Mouse (Mus musculus) forebrain, embryonic 11.5 days (tissue): Measurements from ENCODE around the gene Meox1. TPM values are rescaled to one million over a fixed set of nuclear protein-coding genes. Genes with fewer than 3 reads are reported as not detected.

Experiments
- ATAC-seq: fragments of 200-750 bp; cut with Nextera tagmentation; replicated peaks from 2 replicates; pipeline ENCODE4 v1.8.0; 2017; ENCODE audit warnings: moderate TSS enrichment; ENCODE audit not compliant: low FRiP score
- DNase-seq: peaks from one replicate; pipeline ENCODE4 v3.0.0-alpha.2; 2017; ENCODE audit warnings: low spot score
- H3K27ac ChIP-seq: fragments of 300-500 bp; sonication (generic); 2 replicates; pipeline ENCODE4 v1.5.1; 2014; ENCODE audit warnings: low read depth, low read length
- H3K27me3 ChIP-seq: fragments of 300-500 bp; sonication (generic); 2 replicates; pipeline ENCODE4 v1.6.1; 2014; ENCODE audit warnings: mild to moderate bottlenecking, low read length, mixed read lengths; ENCODE audit not compliant: control insufficient read depth, insufficient read depth
- H3K36me3 ChIP-seq: fragments of 300-500 bp; sonication (generic); 2 replicates; pipeline ENCODE4 v1.6.1; 2014; ENCODE audit warnings: mild to moderate bottlenecking, low read length, moderate library complexity, mixed read lengths; ENCODE audit not compliant: control insufficient read depth, insufficient read depth
- H3K4me1 ChIP-seq: fragments of 300-500 bp; sonication (generic); replicated peaks from 2 replicates; pipeline ENCODE4 v1.6.1; 2014; ENCODE audit warnings: low read length, mixed read lengths; ENCODE audit not compliant: control insufficient read depth, insufficient read depth
- H3K4me2 ChIP-seq: fragments of 300-500 bp; sonication (generic); 2 replicates; pipeline ENCODE4 v1.6.1; 2014; ENCODE audit warnings: low read depth, mild to moderate bottlenecking, low read length, moderate library complexity, mixed read lengths; ENCODE audit not compliant: severe bottlenecking
- H3K4me3 ChIP-seq: fragments of 300-500 bp; sonication (generic); 2 replicates; pipeline ENCODE4 v1.5.1; 2014; ENCODE audit warnings: low read depth, low read length
- H3K9ac ChIP-seq: fragments of 300-500 bp; sonication (generic); 2 replicates; pipeline ENCODE4 v1.6.1; 2014; ENCODE audit warnings: low read length
- H3K9me3 ChIP-seq: fragments of 300-500 bp; sonication (generic); 2 replicates; pipeline ENCODE4 v1.6.1; 2016; ENCODE audit warnings: low read length, mixed read lengths; ENCODE audit not compliant: control insufficient read depth
- whole genome bisulfite sequencing: fragments of 180-500 bp; shearing (Covaris S2); extraction: QIAGEN DNeasy Blood & Tissue Kit; methylation state at CpG from one replicate; pipeline ENCODE4 v1.1.7; 2014; 5-methylcytosine and 5-hydroxymethylcytosine counted together
- polyA plus RNA-seq: library from polyadenylated mRNA; unstranded; fragments of >200 nt; fragmentation: Nextera tagmentation; extraction: Ambion mirVana; gene quantifications from 2 replicates; pipeline ENCODE4 v1.2.1, GENCODE M21; 2014

Gene Meox1
- polyA plus RNA-seq, 1 experiment from 2014 or later = 0.21 TPM

GRCm38 (mm10) chr11:101881604-101882071 lies 12.5 kb downstream of the Meox1 start:
- peaks cover 9% of the 10 kb centered on the region for H3K4me1 ChIP-seq
- H3K4me2 ChIP-seq = peak overlapping the region; percentile 52
- DNase-seq (peak; percentile 73), ATAC-seq (no peak)
- peak overlapping the region; percentile 14; the same call in 1 of the 2 replicates for H3K4me3 ChIP-seq
- WGBS = 4% methylated on average over 24 of the region's 24 CpGs
- no peaks in the 10 kb centered on the region; the same call in 1 of the 2 replicates for H3K27me3 ChIP-seq
- no peak overlapping the region for H3K27ac ChIP-seq
- H3K36me3 ChIP-seq = no peaks in the 10 kb centered on the region
- H3K9ac ChIP-seq = peak overlapping the region; percentile 48
- H3K9me3 ChIP-seq = no peaks in the 10 kb centered on the region

DNA sequence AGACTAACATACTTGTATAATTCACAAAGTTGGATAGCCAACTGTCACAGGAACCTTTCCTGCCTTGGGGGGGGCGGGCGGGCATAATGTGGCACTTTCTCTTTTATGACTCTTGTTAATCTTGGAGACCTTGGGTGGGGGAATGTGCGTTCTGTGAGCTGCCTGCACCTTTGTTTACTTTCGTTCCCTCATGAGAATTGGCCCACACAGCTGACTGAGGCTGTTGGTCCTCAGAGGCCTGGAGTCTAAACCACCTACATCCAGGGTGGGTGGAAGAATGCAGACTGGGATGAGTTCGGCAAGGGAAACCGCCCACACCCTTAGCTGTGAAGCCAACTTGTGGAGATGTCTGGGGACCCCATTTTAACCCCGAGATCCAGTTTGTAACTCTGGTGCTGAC lies 13.0 kb downstream of the Meox1 start:
- no peak for ATAC-seq
- Histone ChIP-seq H3K9me3 (no peaks in the 10 kb centered on the region), H3K9ac (no peak overlapping the region), H3K4me2 (no peak overlapping the region), H3K27ac (no peak overlapping the region), H3K4me3 (no peak overlapping the region), H3K36me3 (no peaks in the 10 kb centered on the region), H3K27me3 (no peaks in the 10 kb centered on the region; the same call in 1 of the 2 replicates), H3K4me1 (peaks cover 9% of the 10 kb centered on the region)
- DNase-seq = no peak
- WGBS = 60% methylated on average over 7 of the region's 7 CpGs

- WGBS = 78% methylated on average over 4 of the region's 4 CpGs
- Histone ChIP-seq H3K4me3 (no peak overlapping the region), H3K9me3 (no peaks in the 10 kb centered on the region), H3K36me3 (no peaks in the 10 kb centered on the region), H3K9ac (no peak overlapping the region), H3K27me3 (no peaks in the 10 kb centered on the region; the same call in 1 of the 2 replicates), H3K4me1 (peaks cover 9% of the 10 kb centered on the region), H3K4me2 (no peak overlapping the region), H3K27ac (no peak overlapping the region)
- DNase-seq = no peak
- no peak for ATAC-seq
Measured at GRCm38 (mm10) chr11:101879672-101880071, 14.5 kb downstream of the Meox1 start.

DNA sequence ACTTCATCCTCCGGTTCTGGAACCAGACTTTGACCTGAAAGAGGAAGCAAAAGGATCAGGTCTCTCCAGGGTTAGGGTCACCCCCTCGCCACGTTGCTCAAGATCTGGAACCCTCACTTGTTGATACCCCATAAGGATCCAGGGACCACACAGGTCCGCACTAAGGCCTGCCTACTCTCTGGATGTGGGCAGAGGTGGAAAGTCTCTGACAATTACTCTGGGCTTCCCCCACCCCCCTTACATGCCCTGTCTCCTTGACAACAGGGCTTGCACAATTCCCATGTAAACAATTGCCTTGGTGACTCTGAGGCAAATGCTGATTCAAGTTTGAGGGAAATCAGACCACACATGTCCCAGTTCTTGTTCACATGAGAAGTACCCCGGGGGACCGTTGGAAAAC lies 15.5 kb downstream of the Meox1 start:
- 74% methylated on average over 6 of the region's 6 CpGs for WGBS
- Histone ChIP-seq H3K27me3 (no peaks in the 10 kb centered on the region; the same call in 1 of the 2 replicates), H3K4me3 (no peak overlapping the region), H3K4me2 (no peak overlapping the region), H3K4me1 (peaks cover 9% of the 10 kb centered on the region), H3K9ac (no peak overlapping the region), H3K9me3 (no peaks in the 10 kb centered on the region), H3K27ac (no peak overlapping the region), H3K36me3 (no peaks in the 10 kb centered on the region)
- no peak for DNase-seq
- no peak for ATAC-seq

- ATAC-seq = no peak
- Histone ChIP-seq H3K27ac (no peak overlapping the region), H3K4me2 (no peak overlapping the region), H3K9me3 (no peaks in the 10 kb centered on the region), H3K9ac (no peak overlapping the region), H3K4me1 (peaks cover 6% of the 10 kb centered on the region), H3K36me3 (no peaks in the 10 kb centered on the region), H3K27me3 (no peaks in the 10 kb centered on the region; the same call in 1 of the 2 replicates), H3K4me3 (no peak overlapping the region)
- no peak for DNase-seq
- WGBS = 52% methylated on average over 5 of the region's 5 CpGs
Measured at GRCm38 (mm10) chr11:101874978-101875377, 19.2 kb downstream of the Meox1 start.

- WGBS = 78% methylated on average over 8 of the region's 8 CpGs
- peaks cover 4% of the 10 kb centered on the region for H3K4me1 ChIP-seq
- DNase-seq (no peak), ATAC-seq (no peak)
- no peak overlapping the region for H3K27ac ChIP-seq
- H3K36me3 ChIP-seq = no peaks in the 10 kb centered on the region
- no peaks in the 10 kb centered on the region; the same call in 1 of the 2 replicates for H3K27me3 ChIP-seq
- no peaks in the 10 kb centered on the region for H3K9me3 ChIP-seq
- H3K4me2 ChIP-seq = no peak overlapping the region
- H3K9ac ChIP-seq = no peak overlapping the region
- no peak overlapping the region for H3K4me3 ChIP-seq
Measured at GRCm38 (mm10) chr11:101873909-101874308, 20.3 kb downstream of the Meox1 start.

DNA sequence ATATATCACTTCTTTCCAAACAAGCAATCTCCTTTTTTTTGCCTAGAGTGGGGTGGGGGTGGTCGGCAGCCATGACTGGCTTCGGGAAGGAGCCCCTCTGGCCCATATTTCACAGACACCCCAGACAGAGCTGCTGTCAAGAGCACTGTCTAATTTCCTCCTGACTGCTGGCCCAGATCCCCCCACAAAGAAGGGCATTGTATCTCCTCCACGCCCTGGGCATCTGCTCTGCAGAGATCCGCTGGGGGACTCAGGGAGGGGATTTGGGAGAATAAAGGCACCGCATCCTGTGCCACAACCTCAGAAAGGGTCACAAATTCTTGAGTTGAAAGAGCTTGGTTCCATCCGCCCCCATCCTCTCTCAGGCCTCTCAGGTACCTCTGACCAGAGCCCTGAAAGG lies 22.7 kb downstream of the Meox1 start:
- Histone ChIP-seq H3K9ac (no peak overlapping the region), H3K4me2 (no peak overlapping the region), H3K4me3 (no peak overlapping the region), H3K4me1 (no peaks in the 10 kb centered on the region), H3K9me3 (no peaks in the 10 kb centered on the region), H3K36me3 (no peaks in the 10 kb centered on the region), H3K27me3 (no peaks in the 10 kb centered on the region), H3K27ac (no peak overlapping the region)
- ATAC-seq = no peak
- no peak for DNase-seq
- 49% methylated on average over 6 of the region's 6 CpGs for WGBS

DNA sequence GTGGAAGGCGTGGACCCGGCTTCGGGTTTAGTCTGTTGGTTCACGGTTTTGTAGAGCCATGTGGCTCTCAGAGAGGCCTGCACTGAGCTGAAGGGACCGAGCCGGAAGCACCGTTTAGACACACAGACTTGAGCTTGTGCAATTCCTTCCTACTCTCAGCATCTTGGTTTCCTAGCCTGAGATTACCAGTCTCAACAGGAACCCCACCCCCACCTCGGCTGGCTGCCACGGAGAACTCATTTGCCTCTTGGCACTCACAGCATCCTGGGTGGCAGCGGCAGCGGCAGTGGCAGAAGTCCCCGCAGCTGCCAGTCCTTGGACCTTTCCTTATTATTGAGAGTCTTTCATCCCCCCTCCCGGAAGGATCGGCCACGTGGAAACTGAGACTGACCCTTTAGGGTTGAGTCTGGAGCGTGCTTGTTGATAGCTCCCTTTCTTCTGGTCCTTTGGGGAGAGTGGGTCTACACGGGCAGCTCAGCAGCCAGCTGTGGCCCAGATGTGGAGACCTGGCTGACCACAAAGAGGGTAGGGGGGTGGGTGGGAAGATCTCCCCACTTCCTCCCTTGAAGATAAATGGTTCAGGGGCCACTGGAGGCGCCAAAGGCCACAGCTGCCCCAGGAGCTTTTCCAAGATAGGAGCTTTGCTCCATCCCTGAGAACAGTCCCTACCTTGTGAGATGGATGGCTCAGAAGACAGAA lies 24.0 kb downstream of the Meox1 start:
- H3K4me3 ChIP-seq = no peak overlapping the region
- H3K27ac ChIP-seq = no peak overlapping the region
- H3K9me3 ChIP-seq = no peaks in the 10 kb centered on the region
- no peak for ATAC-seq
- H3K4me1 ChIP-seq = no peaks in the 10 kb centered on the region
- no peaks in the 10 kb centered on the region for H3K27me3 ChIP-seq
- H3K36me3 ChIP-seq = no peaks in the 10 kb centered on the region
- no peak overlapping the region for H3K9ac ChIP-seq
- no peak for DNase-seq
- H3K4me2 ChIP-seq = no peak overlapping the region
- WGBS = 74% methylated on average over 18 of the region's 18 CpGs

DNA sequence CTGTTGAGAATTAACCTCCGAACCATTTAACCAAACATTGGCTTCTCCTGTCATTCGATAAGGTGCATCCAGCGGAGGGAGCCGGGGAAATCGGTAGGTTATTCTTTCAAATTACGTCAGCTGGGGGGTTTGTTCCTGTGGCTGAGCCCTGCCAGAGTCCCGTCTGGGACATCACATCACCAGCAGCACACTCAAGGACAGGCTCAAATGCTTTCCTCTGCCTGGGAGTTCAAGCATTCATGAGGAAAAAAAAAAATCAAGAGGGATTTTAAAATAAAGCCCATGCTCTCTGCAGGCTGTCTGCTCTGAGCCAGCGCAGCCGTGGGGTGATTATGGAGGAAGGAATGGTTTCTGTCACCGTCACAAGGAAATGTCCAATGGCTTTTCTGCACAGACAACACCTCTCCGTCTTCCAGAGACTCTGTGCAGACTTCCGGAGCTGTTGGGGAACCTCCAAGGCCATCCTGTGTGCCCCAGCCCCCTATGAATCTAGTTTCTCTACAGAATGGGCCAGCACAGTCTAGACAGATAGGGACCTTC lies 26.6 kb downstream of the Meox1 start:
- no peaks in the 10 kb centered on the region for H3K27me3 ChIP-seq
- no peak overlapping the region for H3K4me2 ChIP-seq
- no peaks in the 10 kb centered on the region for H3K4me1 ChIP-seq
- DNase-seq = no peak
- no peak overlapping the region for H3K4me3 ChIP-seq
- no peak overlapping the region for H3K27ac ChIP-seq
- H3K9me3 ChIP-seq = no peaks in the 10 kb centered on the region
- no peak overlapping the region for H3K9ac ChIP-seq
- no peak for ATAC-seq
- WGBS = 71% methylated on average over 12 of the region's 12 CpGs
- H3K36me3 ChIP-seq = no peaks in the 10 kb centered on the region
